Mouse (Mus musculus) layer of hippocampus, adult 8-10 months (tissue): Measurements from ENCODE around the gene Olfr723. TPM values are rescaled to one million over a fixed set of nuclear protein-coding genes. Genes with fewer than 3 reads are reported as not detected.
"Not testable (repeated sequence)": the region's sequence is repeated elsewhere in the genome, so short reads cannot be mapped to it uniquely, and the experiment has no call there.

Experiments
- DNase-seq, 2 experiments: peaks; one replicate each; pipeline ENCODE4 v3.0.0; 2022; ENCODE audit warnings: low spot score in 2 of 2
- total RNA-seq, 4 experiments: library from RNA; stranded (reverse); gene quantifications; 2 replicates each; pipeline ENCODE4 v1.2.4; 2022

Gene Olfr723
- not detected for total RNA-seq

- not testable (repeated sequence) for DNase-seq
These were observed at the start of gene Olfr723 for GRCm38 (mm10) chr14:49931687-49932086. Gene Olfr723 (minus strand): TSS chr14:49931787.

DNA sequence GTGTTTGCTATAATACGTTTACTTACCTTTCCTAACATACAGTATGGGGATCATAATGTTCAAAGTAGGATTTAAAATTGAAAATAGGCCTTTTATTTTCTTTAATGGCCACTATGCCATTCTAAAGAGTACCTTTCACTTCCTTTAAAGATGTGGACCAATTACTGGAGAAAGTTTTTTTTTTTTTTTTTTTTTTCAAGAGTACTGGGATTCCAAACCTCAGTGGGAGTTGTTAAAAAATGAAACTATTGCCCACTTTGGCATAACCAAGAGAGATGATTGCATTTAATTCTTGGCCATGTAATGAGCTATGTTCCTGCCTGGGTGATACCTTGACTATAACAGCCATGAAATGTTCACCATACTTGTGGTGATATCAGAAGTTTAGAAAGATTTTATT is 31.6 kb upstream of the Olfr723 start, which contains the start of gene Olfr724:
TSS of gene Olfr724 (minus strand) at position 101 of the 400 bp plus-strand sequence.
- not testable (repeated sequence) for DNase-seq

- no peak for DNase-seq
These were observed 24.3 kb upstream of the Olfr723 start for GRCm38 (mm10) chr14:49955890-49956289.

- no peak for DNase-seq
These were observed 29.7 kb downstream of the Olfr723 start, which contains the start of gene Olfr722 for GRCm38 (mm10) chr14:49901899-49902298. Gene Olfr722 (minus strand): TSS chr14:49901999.

Other genes with a start within 250 kb of the Olfr723 start
- gene Armh4, start 148.4 kb downstream of the Olfr723 start, total RNA-seq, result 10 to 100 TPM; 27.6 to 33.0 (median 30.0) TPM
- not detected for gene Olfr722, start 29.8 kb downstream of the Olfr723 start, total RNA-seq
- not detected for gene Olfr724, start 31.5 kb upstream of the Olfr723 start, total RNA-seq
- gene Olfr725, start 108.6 kb upstream of the Olfr723 start, total RNA-seq, result not detected
- not detected for gene Olfr726, start 159.2 kb upstream of the Olfr723 start, total RNA-seq
- not detected for gene Olfr727, start 191.4 kb upstream of the Olfr723 start, total RNA-seq
- not detected for gene Olfr728, start 210.9 kb upstream of the Olfr723 start, total RNA-seq
- not detected for gene Olfr729, start 221.1 kb upstream of the Olfr723 start, total RNA-seq